Mouse (Mus musculus) thymus, adult 2 months (tissue): ENCODE measurements around the gene Ids. TPM values are rescaled to one million over a fixed set of nuclear protein-coding genes. Genes with fewer than 3 reads are reported as not detected.

ENCODE experiments used
- DNase-seq: peaks from one replicate; pipeline ENCODE4 v3.0.0; 2021
- H3K27ac ChIP-seq: fragments of 200-500 bp; 2 replicates; pipeline ENCODE4 v1.5.1; 2012; ENCODE audit warnings: low read length, control low read depth; ENCODE audit not compliant: control insufficient read depth, insufficient read depth
- H3K27me3 ChIP-seq: fragments of 200-500 bp; 2 replicates; pipeline ENCODE4 v1.6.1; 2012; ENCODE audit warnings: mild to moderate bottlenecking, low read length, moderate library complexity, mixed read lengths; ENCODE audit not compliant: control insufficient read depth, insufficient read depth
- H3K36me3 ChIP-seq: fragments of 200-500 bp; 2 replicates; pipeline ENCODE4 v1.6.1; 2012; ENCODE audit warnings: mild to moderate bottlenecking, low read length, moderate library complexity; ENCODE audit not compliant: control insufficient read depth, insufficient read depth
- H3K4me1 ChIP-seq: fragments of 200-500 bp; replicated peaks from 2 replicates; pipeline ENCODE4 v1.6.1; 2012; ENCODE audit warnings: low read length; ENCODE audit not compliant: control insufficient read depth, insufficient read depth
- H3K4me3 ChIP-seq: fragments of 200-500 bp; 2 replicates; pipeline ENCODE4 v1.5.1; 2012; ENCODE audit warnings: mild to moderate bottlenecking, low read length, control low read depth, moderate library complexity; ENCODE audit not compliant: control insufficient read depth, insufficient read depth
- CTCF ChIP-seq: fragments of 200-500 bp; IDR thresholded peaks from 2 replicates; pipeline ENCODE4 v1.5.1; 2012; ENCODE audit warnings: mild to moderate bottlenecking, control low read depth, low read length, moderate library complexity, borderline replicate concordance; ENCODE audit not compliant: control insufficient read depth, poor library complexity, insufficient read depth; ENCODE audit errors: extremely low read depth
- POLR2A ChIP-seq: fragments of 200-500 bp; IDR thresholded peaks from 2 replicates; pipeline ENCODE4 v1.6.1; 2012; ENCODE audit warnings: mild to moderate bottlenecking, low read length, control low read depth, moderate library complexity; ENCODE audit not compliant: control insufficient read depth, poor library complexity, insufficient read depth; ENCODE audit errors: extremely low read depth
- WGBS: fragments of 180-500 bp; shearing (Covaris S2); methylation state at CpG from one replicate; pipeline ENCODE4 v1.1.7; 2018; 5-methylcytosine and 5-hydroxymethylcytosine counted together
- polyA plus RNA-seq: library from polyadenylated mRNA; depleted of rRNA; stranded (reverse); fragments of >200 nt; gene quantifications from 2 replicates; pipeline ENCODE4 v1.2.3, GENCODE M21; 2012; rRNA removed

Ids gene
- polyA plus RNA-seq, 1 experiment: 21.6 TPM

DNA sequence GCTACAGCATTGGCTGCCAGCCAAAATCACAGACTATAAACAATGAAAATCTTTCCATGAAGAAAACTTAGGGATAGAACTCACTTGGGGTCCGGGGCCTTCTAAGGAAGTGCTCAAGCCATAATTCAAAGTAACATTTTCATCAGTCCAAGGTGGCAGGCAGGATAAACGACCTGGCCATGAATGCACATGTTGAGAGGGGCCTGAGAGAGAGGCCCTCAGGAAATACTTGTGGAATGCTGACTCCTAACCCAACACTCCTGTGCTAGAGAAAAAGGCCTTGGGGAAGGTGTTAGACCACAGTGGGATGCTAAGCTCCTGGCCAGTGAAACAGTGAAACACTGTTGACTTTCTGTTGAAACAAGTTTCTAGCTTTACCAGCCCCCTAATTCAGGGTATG lies 45.6 kb downstream of the Ids start:
- Histone ChIP-seq H3K27ac (no peak overlapping the region), H3K4me1 (no peaks in the 10 kb centered on the region), H3K4me3 (no peak overlapping the region), H3K27me3 (no peaks in the 10 kb centered on the region), H3K36me3 (no peaks in the 10 kb centered on the region)
- 26% methylated on average over 2 of the region's 2 CpGs for WGBS
- DNase-seq: no peak
- TF ChIP-seq POLR2A (no peak), CTCF (no peak)

DNA sequence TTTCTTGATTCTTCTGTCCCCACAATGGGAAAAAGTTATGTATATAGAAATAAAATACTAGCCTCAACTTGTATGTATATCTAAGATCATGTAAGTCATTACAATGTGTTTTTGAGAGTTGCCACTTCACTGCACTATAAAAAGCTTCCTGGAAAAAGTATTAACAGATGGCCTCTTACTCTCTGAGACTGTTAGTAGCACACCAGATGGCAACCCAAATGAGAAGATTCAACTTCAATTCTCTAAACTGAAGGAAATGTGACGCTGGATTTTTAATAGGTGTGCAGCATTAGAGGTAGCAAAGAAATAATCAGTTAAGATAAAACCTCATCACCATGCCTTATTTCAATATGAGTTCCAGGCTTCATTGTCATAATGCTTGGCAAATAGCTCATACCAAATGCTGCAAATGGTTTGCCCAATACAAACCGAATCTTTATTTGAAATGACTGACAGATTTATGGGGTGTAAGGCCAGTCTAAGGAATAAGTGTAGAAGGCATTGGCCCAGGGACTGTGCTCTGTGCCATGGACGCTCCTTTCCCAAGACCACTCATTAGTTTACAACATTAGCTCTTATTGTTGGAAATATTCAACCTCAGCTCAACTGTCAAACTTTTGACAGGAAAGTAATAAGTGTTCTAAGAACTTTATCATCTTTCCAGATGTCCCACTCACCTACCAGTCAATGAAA lies 49.8 kb downstream of the Ids start:
- no peak for TF ChIP-seq CTCF
- no peak for TF ChIP-seq POLR2A
- H3K27me3 ChIP-seq: no peaks in the 10 kb centered on the region
- H3K36me3 ChIP-seq: no peaks in the 10 kb centered on the region
- H3K27ac ChIP-seq: no peak overlapping the region
- no peaks in the 10 kb centered on the region for H3K4me1 ChIP-seq
- no peak overlapping the region for H3K4me3 ChIP-seq
- no peak for DNase-seq
- 90% methylated on average over 3 of the region's 3 CpGs for WGBS

Other genes starting within 250 kb of the Ids start
- 5.7 and 6.9 TPM in 2 replicates for gene 1110012L19Rik, start 20.8 kb upstream of the Ids start, polyA plus RNA-seq
- gene Tmem185a, start 112.1 kb upstream of the Ids start, polyA plus RNA-seq: 23.5 and 28.1 TPM in 2 replicates